Mouse (Mus musculus) forelimb bud, embryonic 11.5 days (tissue): ENCODE data around the gene Osbp2.
A peak's percentile ranks its signal among the peaks of the same experiment; 100 is the strongest.

Experiments
- DNase-seq: peaks from one replicate; pipeline ENCODE4 v3.0.0-alpha.2; 2012; ENCODE audit warnings: low read depth, low spot score

The Osbp2 gene

GRCm38 (mm10) chr11:3823378-3823777, 40.3 kb downstream of the Osbp2 start:
- DNase-seq: no peak

- DNase-seq: peak; percentile 23
Observed at GRCm38 (mm10) chr11:3817986-3818758, 45.5 kb downstream of the Osbp2 start.

- no peak for DNase-seq
Observed at GRCm38 (mm10) chr11:3815951-3816350, 47.8 kb downstream of the Osbp2 start.

GRCm38 (mm10) chr11:3813340-3813739, 50.4 kb downstream of the Osbp2 start:
- DNase-seq: no peak

- DNase-seq: no peak
Observed at GRCm38 (mm10) chr11:3808162-3808561, 55.5 kb downstream of the Osbp2 start.

- DNase-seq: peak; percentile 36
Observed at GRCm38 (mm10) chr11:3805362-3805761, 58.3 kb downstream of the Osbp2 start.

- no peak for DNase-seq
Observed at GRCm38 (mm10) chr11:3804639-3805038, 59.1 kb downstream of the Osbp2 start.

- DNase-seq: no peak
Observed at GRCm38 (mm10) chr11:3802057-3802456, 61.6 kb downstream of the Osbp2 start.

- no peak for DNase-seq
Observed at GRCm38 (mm10) chr11:3797631-3798215, 66.0 kb downstream of the Osbp2 start.

GRCm38 (mm10) chr11:3790736-3791135, 73.0 kb downstream of the Osbp2 start:
- DNase-seq: no peak

- no peak for DNase-seq
Observed at GRCm38 (mm10) chr11:3789919-3790318, 73.8 kb downstream of the Osbp2 start.

- DNase-seq: peak; percentile 84
Observed at GRCm38 (mm10) chr11:3786564-3786963, 77.1 kb downstream of the Osbp2 start.

- no peak for DNase-seq
Observed at GRCm38 (mm10) chr11:3775263-3775644, 88.4 kb downstream of the Osbp2 start.

GRCm38 (mm10) chr11:3774463-3775262, 89.0 kb downstream of the Osbp2 start:
- peak; percentile 32 for DNase-seq

- DNase-seq: no peak
Observed at GRCm38 (mm10) chr11:3773782-3774462, 89.8 kb downstream of the Osbp2 start.

GRCm38 (mm10) chr11:3773136-3773535, 90.6 kb downstream of the Osbp2 start:
- no peak for DNase-seq

GRCm38 (mm10) chr11:3771348-3771747, 92.4 kb downstream of the Osbp2 start:
- no peak for DNase-seq

- no peak for DNase-seq
Observed at GRCm38 (mm10) chr11:3767830-3768229, 95.9 kb downstream of the Osbp2 start.

- DNase-seq: no peak
Observed at GRCm38 (mm10) chr11:3766964-3767363, 96.7 kb downstream of the Osbp2 start.

GRCm38 (mm10) chr11:3764352-3764751, 99.4 kb downstream of the Osbp2 start:
- DNase-seq: no peak

GRCm38 (mm10) chr11:3761775-3762501, 101.8 kb downstream of the Osbp2 start:
- DNase-seq: no peak
